Mouse (Mus musculus) CH12.LX (cell line): ENCODE data around the gene Slc9a9.

Experiments used
- CTCF ChIP-seq, 2 experiments: IDR thresholded peaks in 1 of 2; conservative IDR thresholded peaks in 1 of 2; 2 replicates each; pipeline ENCODE4 v1.5.1; 2011 to 2012; ENCODE audit warnings: low read depth in 2 of 2, low read length in 2 of 2, improper control_type of control experiment in 1 of 2, inconsistent platforms in 1 of 2, mild to moderate bottlenecking in 1 of 2, moderate library complexity in 1 of 2
- ELF1 ChIP-seq: IDR thresholded peaks from 2 replicates; pipeline ENCODE4 v1.6.1; 2014; ENCODE audit warnings: low read depth, mild to moderate bottlenecking, inconsistent platforms, low read length, improper control_type of control experiment
- HCFC1 ChIP-seq: IDR thresholded peaks from 2 replicates; pipeline ENCODE4 v1.6.1; 2012; ENCODE audit warnings: low read depth, mild to moderate bottlenecking, inconsistent platforms, low read length, improper control_type of control experiment
- JUND ChIP-seq: conservative IDR thresholded peaks from 2 replicates; pipeline ENCODE4 v1.6.1; 2011; ENCODE audit warnings: low read depth, low read length, improper control_type of control experiment
- POLR2A ChIP-seq: IDR thresholded peaks from 2 replicates; pipeline ENCODE4 v1.6.1; 2011; ENCODE audit warnings: low read depth, mild to moderate bottlenecking, improper control_type of control experiment, low read length
- TBP ChIP-seq: conservative IDR thresholded peaks from 2 replicates; pipeline ENCODE4 v1.6.1; 2011; ENCODE audit warnings: low read depth, low read length, improper control_type of control experiment

GRCm38 (mm10) chr9:95067037-95067436 is 397.3 kb downstream of the Slc9a9 start:
- TF ChIP-seq CTCF (conservative IDR thresholded peaks at IDR 0.05 in 1 of 2, IDR thresholded peaks at IDR 0.05 in 1 of 2; ENCODE audit: low read depth in 2 of 2, low read length in 2 of 2) (no peak), HCFC1 (no peak), TBP (no peak), POLR2A (no peak), ELF1 (no peak), JUND (no peak)
